Mouse (Mus musculus) thymus, adult 2 months (tissue): ENCODE data around the gene Aldoc.

ENCODE experiments used
- CTCF ChIP-seq: fragments of 200-500 bp; IDR thresholded peaks from 2 replicates; pipeline ENCODE4 v1.5.1; 2012; ENCODE audit warnings: mild to moderate bottlenecking, control low read depth, low read length, moderate library complexity, borderline replicate concordance; ENCODE audit not compliant: control insufficient read depth, poor library complexity, insufficient read depth; ENCODE audit errors: extremely low read depth
- POLR2A ChIP-seq: fragments of 200-500 bp; IDR thresholded peaks from 2 replicates; pipeline ENCODE4 v1.6.1; 2012; ENCODE audit warnings: mild to moderate bottlenecking, low read length, control low read depth, moderate library complexity; ENCODE audit not compliant: control insufficient read depth, poor library complexity, insufficient read depth; ENCODE audit errors: extremely low read depth

- TF ChIP-seq CTCF (no peak), POLR2A (no peak)
Measured at GRCm38 (mm10) chr11:78367456-78368225, 44.9 kb downstream of the Aldoc start.
